Mouse (Mus musculus) intestine, embryonic 14.5 days (tissue): ENCODE data around the gene Bmpr2. TPM values are rescaled to one million over a fixed set of nuclear protein-coding genes. Genes with fewer than 3 reads are reported as not detected.

ENCODE experiments used
- ATAC-seq: fragments of 200-750 bp; cut with Nextera tagmentation; replicated peaks from 2 replicates; pipeline ENCODE4 v1.8.0; 2017; ENCODE audit warnings: low read depth, moderate number of reproducible peaks, moderate TSS enrichment, moderate library complexity; ENCODE audit not compliant: low FRiP score, low TSS enrichment
- DNase-seq: peaks from one replicate; pipeline ENCODE4 v3.0.0-alpha.2; 2018; ENCODE audit warnings: low spot score
- H3K27ac ChIP-seq: fragments of 300-500 bp; sonication (generic); 2 replicates; pipeline ENCODE4 v1.5.1; 2014; ENCODE audit warnings: low read depth, mild to moderate bottlenecking, control low read depth
- H3K27me3 ChIP-seq: fragments of 300-500 bp; sonication (generic); replicated peaks from 2 replicates; pipeline ENCODE4 v1.6.1; 2014; ENCODE audit warnings: low read length, control low read depth; ENCODE audit not compliant: control insufficient read depth, insufficient read depth
- H3K36me3 ChIP-seq: fragments of 300-500 bp; sonication (generic); 2 replicates; pipeline ENCODE4 v1.6.1; 2014; ENCODE audit warnings: low read length, control low read depth; ENCODE audit not compliant: control insufficient read depth, insufficient read depth
- H3K4me1 ChIP-seq: fragments of 300-500 bp; sonication (generic); replicated peaks from 2 replicates; pipeline ENCODE4 v1.6.1; 2014; ENCODE audit warnings: low read length, control low read depth, mixed read lengths; ENCODE audit not compliant: control insufficient read depth, insufficient read depth
- H3K4me2 ChIP-seq: fragments of 300-500 bp; sonication (generic); 2 replicates; pipeline ENCODE4 v1.6.1; 2014; ENCODE audit warnings: low read length
- H3K4me3 ChIP-seq: fragments of 300-500 bp; sonication (generic); 2 replicates; pipeline ENCODE4 v1.5.1; 2014; ENCODE audit warnings: low read depth, low read length, control low read depth, mixed read lengths
- H3K9ac ChIP-seq: fragments of 300-500 bp; sonication (generic); 2 replicates; pipeline ENCODE4 v1.6.1; 2014; ENCODE audit warnings: mild to moderate bottlenecking, low read length
- H3K9me3 ChIP-seq: fragments of 300-500 bp; sonication (generic); 2 replicates; pipeline ENCODE4 v1.6.1; 2016; ENCODE audit warnings: low read length, control low read depth; ENCODE audit not compliant: control insufficient read depth
- WGBS: fragments of 180-500 bp; shearing (Covaris S2); extraction: QIAGEN DNeasy Blood & Tissue Kit; methylation state at CpG from one replicate; pipeline ENCODE4 v1.1.7; 2014; 5-methylcytosine and 5-hydroxymethylcytosine counted together
- polyA plus RNA-seq: library from polyadenylated mRNA; unstranded; fragments of >200 nt; fragmentation: Nextera tagmentation; extraction: Ambion mirVana; gene quantifications from 2 replicates; pipeline ENCODE4 v1.2.1, GENCODE M21; 2014

Gene Bmpr2
- polyA plus RNA-seq, 1 experiment from 2014 or later, result 11.9 TPM

DNA sequence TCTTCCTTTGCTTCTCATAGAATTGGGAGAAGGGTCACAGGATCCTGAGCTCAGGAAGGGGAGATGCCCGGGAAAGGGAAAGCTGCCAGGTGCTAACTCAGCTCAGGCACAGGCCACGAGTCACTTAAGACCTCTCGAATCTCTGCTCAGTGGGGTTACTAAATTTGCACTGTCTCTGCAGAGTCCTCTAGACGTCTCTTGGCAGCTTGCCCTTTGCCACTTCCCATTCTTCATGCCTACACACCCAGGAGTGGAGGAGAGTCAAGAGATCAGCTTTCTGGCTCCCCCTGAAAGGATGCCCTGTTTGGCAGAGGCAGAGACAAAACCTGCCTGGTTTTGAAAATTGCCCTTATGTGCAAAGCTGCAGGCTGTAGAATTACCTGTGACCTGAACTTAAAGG is 132.3 kb downstream of the Bmpr2 start:
- 55% methylated on average over 4 of the region's 4 CpGs for WGBS
- Histone ChIP-seq H3K36me3 (no peaks in the 10 kb centered on the region), H3K27me3 (no peaks in the 10 kb centered on the region), H3K4me3 (no peak overlapping the region), H3K4me2 (no peak overlapping the region), H3K4me1 (no peaks in the 10 kb centered on the region; the same call in none of the 2 replicates), H3K9ac (no peak overlapping the region), H3K9me3 (no peaks in the 10 kb centered on the region), H3K27ac (no peak overlapping the region)
- DNase-seq (no peak), ATAC-seq (no peak)

DNA sequence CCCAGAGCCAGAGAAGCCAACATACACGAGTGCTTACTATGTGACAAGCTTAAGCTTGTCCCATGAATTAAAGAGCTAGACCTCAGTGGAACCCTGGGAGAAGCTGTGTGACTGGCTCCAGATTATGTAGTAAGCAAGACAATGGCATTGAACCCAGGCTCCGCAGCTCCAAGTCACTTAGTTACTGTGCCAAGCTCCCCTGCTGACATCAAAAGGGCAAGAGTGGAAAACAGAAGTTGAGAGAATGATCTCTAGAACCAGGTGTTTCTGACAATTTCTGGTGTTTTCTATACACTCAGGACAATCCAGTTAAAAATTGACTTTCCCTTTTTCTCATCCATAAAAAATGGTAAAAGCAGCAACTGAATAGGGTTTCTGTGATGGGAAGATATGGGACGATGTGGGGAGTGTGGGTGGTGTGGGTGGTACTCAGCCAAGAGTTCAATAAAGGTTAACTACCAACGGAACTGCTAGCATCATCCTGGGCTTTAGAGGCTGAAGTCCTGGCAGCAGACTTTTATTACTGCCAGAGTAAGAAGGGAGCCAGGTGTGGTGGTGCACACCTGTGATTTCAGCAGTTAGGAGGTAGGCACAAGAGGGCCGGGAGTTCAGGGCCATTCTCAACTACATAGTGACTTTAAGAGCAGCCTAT is 134.1 kb downstream of the Bmpr2 start:
- no peak overlapping the region for H3K4me2 ChIP-seq
- no peaks in the 10 kb centered on the region for H3K36me3 ChIP-seq
- no peak overlapping the region for H3K9ac ChIP-seq
- no peak for DNase-seq
- no peaks in the 10 kb centered on the region for H3K27me3 ChIP-seq
- H3K4me1 ChIP-seq, result no peaks in the 10 kb centered on the region; the same call in none of the 2 replicates
- no peak overlapping the region for H3K4me3 ChIP-seq
- H3K9me3 ChIP-seq, result no peaks in the 10 kb centered on the region
- H3K27ac ChIP-seq, result no peak overlapping the region
- ATAC-seq, result no peak
- 57% methylated on average over 5 of the region's 5 CpGs for whole genome bisulfite sequencing

DNA sequence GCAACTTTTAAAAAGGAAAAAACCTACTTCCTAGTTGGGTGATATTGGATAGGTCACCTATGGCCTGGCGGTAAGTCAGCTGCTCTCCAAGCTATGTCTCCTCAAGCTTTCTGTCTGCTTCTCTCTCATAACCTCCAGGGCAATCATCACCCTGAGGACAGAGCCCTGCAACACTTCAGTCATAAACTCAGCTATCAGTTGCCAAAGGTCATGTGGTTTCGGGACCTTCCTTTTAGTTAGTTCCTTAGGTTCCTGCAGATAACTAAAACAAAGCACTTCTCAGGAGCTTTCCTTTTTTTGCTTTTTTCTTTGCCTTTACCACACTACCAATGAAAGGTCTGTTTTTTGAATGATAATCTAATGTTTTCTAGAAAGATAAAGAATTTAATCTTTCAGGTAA is 136.5 kb downstream of the Bmpr2 start:
- no peak overlapping the region for H3K4me2 ChIP-seq
- no peak for ATAC-seq
- no peaks in the 10 kb centered on the region for H3K9me3 ChIP-seq
- WGBS, result 57% methylated on average over 2 of the region's 2 CpGs
- no peaks in the 10 kb centered on the region; the same call in 1 of the 2 replicates for H3K4me1 ChIP-seq
- no peaks in the 10 kb centered on the region for H3K27me3 ChIP-seq
- DNase-seq, result no peak
- H3K4me3 ChIP-seq, result no peak overlapping the region
- no peak overlapping the region for H3K27ac ChIP-seq
- no peak overlapping the region for H3K9ac ChIP-seq
- H3K36me3 ChIP-seq, result no peaks in the 10 kb centered on the region

DNA sequence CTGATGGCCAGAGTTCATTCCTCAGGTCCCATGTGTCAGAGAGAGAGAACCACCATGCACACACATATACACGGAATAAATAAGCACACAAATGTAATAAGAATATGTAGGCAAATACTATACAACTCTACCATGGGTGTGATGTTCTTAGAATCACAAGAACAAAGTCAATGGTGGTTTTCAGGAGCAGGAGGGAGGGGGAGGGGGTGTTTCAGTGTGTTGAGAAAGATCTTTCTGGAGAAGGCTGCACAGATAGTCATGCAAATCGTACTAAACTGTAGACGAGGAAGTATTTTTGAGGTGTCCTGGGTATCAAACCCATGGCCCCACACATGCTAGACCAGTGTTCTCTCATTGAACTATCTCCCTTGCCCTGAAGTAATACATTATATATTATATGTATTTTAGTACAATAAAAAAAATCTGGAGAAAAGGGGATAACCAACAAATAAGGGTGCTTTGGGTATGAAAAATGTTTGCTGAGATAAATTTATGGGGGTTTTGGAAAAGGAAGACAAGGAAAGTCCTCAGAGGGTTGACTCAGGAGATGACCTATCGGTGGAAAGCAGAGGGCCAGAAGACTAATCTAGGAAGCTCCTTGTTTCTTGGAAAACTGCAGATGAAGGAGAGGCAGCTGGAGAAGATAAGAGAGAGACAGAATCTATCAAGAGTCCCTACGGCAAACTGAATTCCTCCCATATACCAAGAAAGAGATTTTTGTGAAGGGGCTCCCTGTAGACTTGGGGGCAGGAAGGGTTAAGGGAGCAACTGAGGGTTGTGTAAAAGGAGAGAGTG is 138.1 kb downstream of the Bmpr2 start:
- WGBS, result 88% methylated on average over 5 of the region's 5 CpGs
- no peak for DNase-seq
- Histone ChIP-seq H3K36me3 (no peaks in the 10 kb centered on the region), H3K27me3 (no peaks in the 10 kb centered on the region), H3K4me1 (no peaks in the 10 kb centered on the region; the same call in 1 of the 2 replicates), H3K4me3 (no peak overlapping the region), H3K27ac (no peak overlapping the region), H3K4me2 (no peak overlapping the region), H3K9me3 (no peaks in the 10 kb centered on the region), H3K9ac (no peak overlapping the region)
- ATAC-seq, result no peak

DNA sequence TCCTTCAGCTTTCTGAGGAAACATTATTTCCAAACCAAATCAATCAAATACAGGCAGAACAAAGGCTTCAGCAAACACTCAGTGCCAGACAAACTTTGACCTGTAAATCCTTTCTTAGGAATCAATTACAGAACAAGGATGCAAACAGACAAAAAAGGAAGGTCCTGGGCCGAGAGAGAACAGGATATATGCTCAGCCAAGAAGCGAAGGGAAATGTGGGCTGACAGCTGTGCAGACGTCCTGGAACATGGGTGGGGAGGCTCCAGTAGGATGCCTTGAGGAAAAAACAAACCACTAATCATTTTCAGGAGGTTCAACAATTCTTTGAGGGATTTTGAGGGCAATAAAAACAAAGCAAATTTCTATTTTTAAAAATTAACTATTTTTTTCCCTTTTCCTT is 139.4 kb downstream of the Bmpr2 start:
- ATAC-seq (no peak), DNase-seq (no peak)
- no peak overlapping the region for H3K9ac ChIP-seq
- H3K4me1 ChIP-seq, result no peaks in the 10 kb centered on the region; the same call in 1 of the 2 replicates
- no peaks in the 10 kb centered on the region for H3K9me3 ChIP-seq
- H3K27ac ChIP-seq, result no peak overlapping the region
- H3K36me3 ChIP-seq, result no peaks in the 10 kb centered on the region
- no peak overlapping the region for H3K4me3 ChIP-seq
- no peaks in the 10 kb centered on the region for H3K27me3 ChIP-seq
- WGBS, result 27% methylated on average over 3 of the region's 3 CpGs
- H3K4me2 ChIP-seq, result no peak overlapping the region

DNA sequence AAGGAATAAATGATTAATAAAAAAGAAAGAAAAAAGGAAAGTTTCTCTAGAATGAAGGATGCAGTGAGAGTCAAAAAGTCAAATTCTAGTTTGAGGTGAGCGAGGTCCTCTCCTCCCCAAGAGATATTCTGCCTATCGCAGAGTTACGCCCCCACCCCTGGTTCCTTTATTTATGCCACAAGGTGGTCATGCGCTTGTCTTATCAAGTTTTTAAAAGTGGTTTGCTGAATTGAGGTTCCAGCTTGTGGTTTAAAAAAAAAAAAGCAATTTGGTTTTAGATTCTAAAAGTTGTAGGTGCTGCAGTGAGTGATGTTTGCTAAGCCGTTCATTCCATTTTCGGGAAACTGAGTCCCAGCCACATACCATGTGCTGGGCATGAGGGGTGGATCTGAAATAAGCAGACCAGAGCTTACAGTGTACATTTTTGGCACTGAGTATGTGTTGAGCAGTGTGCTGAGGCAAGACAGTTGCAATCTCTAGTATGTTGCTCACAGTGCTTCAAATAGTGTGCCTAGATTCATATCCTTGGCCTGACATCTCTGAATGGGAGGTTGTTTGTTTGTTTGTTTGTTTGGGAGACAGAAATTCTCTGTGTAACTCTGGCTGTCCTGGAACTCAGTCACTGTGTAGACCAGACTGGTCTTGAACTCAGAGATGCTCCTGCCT is 141.6 kb downstream of the Bmpr2 start:
- no peaks in the 10 kb centered on the region for H3K9me3 ChIP-seq
- H3K36me3 ChIP-seq, result no peaks in the 10 kb centered on the region
- H3K27me3 ChIP-seq, result no peaks in the 10 kb centered on the region
- no peak overlapping the region for H3K9ac ChIP-seq
- no peak for DNase-seq
- no peak overlapping the region for H3K4me2 ChIP-seq
- no peak for ATAC-seq
- no peaks in the 10 kb centered on the region for H3K4me1 ChIP-seq
- WGBS, result 93% methylated on average over 6 of the region's 6 CpGs
- H3K27ac ChIP-seq, result no peak overlapping the region
- H3K4me3 ChIP-seq, result no peak overlapping the region

DNA sequence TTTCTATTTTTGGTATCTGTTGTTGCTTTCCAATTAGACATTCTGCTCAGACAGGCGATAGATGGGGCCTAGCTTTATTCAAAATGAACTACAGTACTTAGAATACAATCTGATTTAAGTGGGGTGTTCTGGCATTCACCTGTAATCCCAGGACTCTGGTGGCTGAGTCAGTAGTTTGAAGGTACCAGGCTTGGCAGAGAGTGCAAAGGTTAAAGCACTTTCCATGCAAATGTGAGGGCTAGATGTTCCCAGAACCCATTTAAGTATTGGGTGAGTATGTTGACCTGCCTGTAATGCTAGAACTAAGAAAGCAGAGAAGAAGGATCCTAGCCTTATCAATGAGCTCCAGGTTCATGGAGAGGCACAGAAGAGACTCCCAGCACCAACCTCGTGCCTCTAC is 142.7 kb downstream of the Bmpr2 start:
- Histone ChIP-seq H3K27me3 (no peaks in the 10 kb centered on the region), H3K4me1 (no peaks in the 10 kb centered on the region), H3K27ac (no peak overlapping the region), H3K9me3 (no peaks in the 10 kb centered on the region), H3K4me2 (no peak overlapping the region), H3K4me3 (no peak overlapping the region), H3K36me3 (no peaks in the 10 kb centered on the region), H3K9ac (no peak overlapping the region)
- no peak for ATAC-seq
- WGBS, result 86% methylated on average over 2 of the region's 2 CpGs
- no peak for DNase-seq

DNA sequence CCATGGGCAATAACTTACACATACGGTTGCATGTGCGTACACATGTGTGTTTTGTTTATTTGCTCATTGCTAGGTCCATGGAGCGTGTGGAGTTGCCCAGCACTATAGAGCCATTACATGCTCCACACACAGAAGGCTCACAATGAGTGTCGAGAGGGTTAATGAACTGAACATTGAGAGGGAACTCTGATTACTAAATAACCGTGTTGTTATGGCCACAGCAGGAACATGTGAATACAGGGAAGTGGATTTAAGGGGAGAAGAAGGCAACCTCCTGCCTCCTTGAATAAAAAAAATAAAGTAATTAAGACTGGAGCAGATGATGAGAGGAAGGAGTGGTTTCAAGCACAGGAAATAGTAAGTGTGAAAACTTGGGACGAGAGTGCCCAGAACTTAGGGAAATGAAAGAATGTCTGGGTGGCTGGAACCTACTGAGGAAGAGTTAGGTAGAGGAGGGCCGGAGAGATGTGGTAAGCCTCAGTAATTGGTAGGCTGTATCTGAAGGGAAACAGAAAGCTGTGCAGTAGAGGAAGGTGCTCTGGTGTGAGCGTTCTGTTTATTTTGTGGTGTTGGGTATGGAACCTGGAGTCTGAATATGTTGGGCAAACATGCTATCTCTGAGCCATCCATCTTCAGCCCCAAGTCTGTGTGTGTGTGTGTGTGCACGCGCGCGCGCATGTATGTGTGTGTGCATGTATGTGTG is 143.8 kb downstream of the Bmpr2 start:
- no peaks in the 10 kb centered on the region for H3K27me3 ChIP-seq
- no peak for ATAC-seq
- WGBS, result 85% methylated on average over 13 of the region's 13 CpGs
- no peak overlapping the region for H3K4me3 ChIP-seq
- no peak overlapping the region for H3K9ac ChIP-seq
- H3K4me2 ChIP-seq, result no peak overlapping the region
- no peak overlapping the region for H3K27ac ChIP-seq
- H3K4me1 ChIP-seq, result no peaks in the 10 kb centered on the region
- no peaks in the 10 kb centered on the region for H3K9me3 ChIP-seq
- no peak for DNase-seq
- no peaks in the 10 kb centered on the region for H3K36me3 ChIP-seq
